Mouse (Mus musculus): ENCODE results near the gene Cmtm5. TPM values are rescaled to one million over a fixed set of nuclear protein-coding genes. Genes with fewer than 3 reads are reported as not detected.
"Not testable (repeated sequence)": the region's sequence is repeated elsewhere in the genome, so short reads cannot be mapped to it uniquely, and the experiment has no call there.

The Cmtm5 gene
- total and polyA plus RNA-seq, 2 experiments = not detected

DNA sequence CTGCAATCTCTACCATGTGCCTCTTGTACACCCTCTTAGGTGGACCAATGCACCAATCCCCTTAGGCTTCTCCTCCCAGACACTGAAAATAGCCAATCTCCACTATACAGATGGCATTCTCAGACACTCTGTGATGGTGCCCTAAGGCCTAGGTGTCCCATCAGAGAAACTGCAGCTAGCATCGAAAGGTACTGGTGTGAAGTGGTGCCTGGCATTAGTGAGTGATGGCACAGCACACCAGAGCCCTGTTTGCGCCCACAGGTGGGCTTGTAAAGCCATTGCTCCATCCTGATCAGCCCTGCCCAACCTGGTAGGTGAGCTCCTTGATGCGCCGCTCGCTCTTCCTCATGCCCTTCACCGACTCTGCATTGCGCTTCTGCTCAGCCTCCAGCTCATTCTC is 7.9 kb downstream of the Cmtm5 start:
- Histone ChIP-seq H3K27me3 (ENCODE audit: control insufficient read depth, insufficient read depth, low read length) (no peaks in the 10 kb centered on the region), H3K4me1 (ENCODE audit: control insufficient read depth, insufficient read depth, low read length) (no peaks in the 10 kb centered on the region), H3K9ac (ENCODE audit: low read depth, low read length) (no peak overlapping the region), H3K79me2 (ENCODE audit: control insufficient read depth, insufficient read depth, low read length) (no peaks in the 10 kb centered on the region), H3K36me3 (ENCODE audit: control insufficient read depth, insufficient read depth, low read length) (no peaks in the 10 kb centered on the region), H3K27ac (replicated peaks; ENCODE audit: insufficient read depth, low read depth, low read length) (no peak overlapping the region), H3K4me3 (ENCODE audit: insufficient read depth, low read depth, low read length) (no peak overlapping the region)
- no peak for TF ChIP-seq CTCF (IDR thresholded peaks at IDR 0.05; ENCODE audit: low read depth, low read length)
- TF ChIP-seq POLR2A (IDR thresholded peaks at IDR 0.05; ENCODE audit: extremely low read depth, insufficient read depth, low read length) = no peak
- DNase-seq (ENCODE audit: extremely low read depth, low read depth, low spot score) = no peak
- WGBS = 92% methylated on average over 7 of the region's 7 CpGs

DNA sequence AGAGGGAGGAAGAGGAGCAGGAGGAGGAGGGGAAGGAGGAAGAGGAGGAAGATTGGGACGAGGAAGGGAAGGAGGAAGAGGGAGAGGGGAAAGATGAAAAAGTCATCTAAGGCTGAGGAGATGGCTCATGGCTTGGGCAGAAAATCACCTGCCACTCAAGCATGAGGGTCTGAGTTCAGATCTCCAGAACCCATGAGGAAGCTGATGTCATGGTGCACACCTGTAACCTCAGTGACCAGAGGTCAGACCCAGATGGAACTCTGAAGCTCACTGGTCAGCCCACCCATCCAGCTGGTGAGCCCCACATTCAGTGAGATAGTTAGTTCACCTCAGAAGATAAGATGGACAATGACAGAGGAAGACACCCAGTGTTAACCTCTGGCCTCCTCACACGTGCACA is 8.9 kb downstream of the Cmtm5 start:
- no peak for DNase-seq (ENCODE audit: extremely low read depth, low read depth, low spot score)
- no peaks in the 10 kb centered on the region for H3K27me3 ChIP-seq (ENCODE audit: control insufficient read depth, insufficient read depth, low read length)
- WGBS = 52% methylated on average over 2 of the region's 2 CpGs
- no peaks in the 10 kb centered on the region for H3K36me3 ChIP-seq (ENCODE audit: control insufficient read depth, insufficient read depth, low read length)
- H3K4me3 ChIP-seq (ENCODE audit: insufficient read depth, low read depth, low read length) = no peak overlapping the region
- no peaks in the 10 kb centered on the region for H3K79me2 ChIP-seq (ENCODE audit: control insufficient read depth, insufficient read depth, low read length)
- H3K9ac ChIP-seq (ENCODE audit: low read depth, low read length) = no peak overlapping the region
- no peaks in the 10 kb centered on the region for H3K4me1 ChIP-seq (ENCODE audit: control insufficient read depth, insufficient read depth, low read length)
- H3K27ac ChIP-seq (replicated peaks; ENCODE audit: insufficient read depth, low read depth, low read length) = no peak overlapping the region
- TF ChIP-seq POLR2A (IDR thresholded peaks at IDR 0.05; ENCODE audit: extremely low read depth, insufficient read depth, low read length) (no peak), CTCF (IDR thresholded peaks at IDR 0.05; ENCODE audit: low read depth, low read length) (no peak)

DNA sequence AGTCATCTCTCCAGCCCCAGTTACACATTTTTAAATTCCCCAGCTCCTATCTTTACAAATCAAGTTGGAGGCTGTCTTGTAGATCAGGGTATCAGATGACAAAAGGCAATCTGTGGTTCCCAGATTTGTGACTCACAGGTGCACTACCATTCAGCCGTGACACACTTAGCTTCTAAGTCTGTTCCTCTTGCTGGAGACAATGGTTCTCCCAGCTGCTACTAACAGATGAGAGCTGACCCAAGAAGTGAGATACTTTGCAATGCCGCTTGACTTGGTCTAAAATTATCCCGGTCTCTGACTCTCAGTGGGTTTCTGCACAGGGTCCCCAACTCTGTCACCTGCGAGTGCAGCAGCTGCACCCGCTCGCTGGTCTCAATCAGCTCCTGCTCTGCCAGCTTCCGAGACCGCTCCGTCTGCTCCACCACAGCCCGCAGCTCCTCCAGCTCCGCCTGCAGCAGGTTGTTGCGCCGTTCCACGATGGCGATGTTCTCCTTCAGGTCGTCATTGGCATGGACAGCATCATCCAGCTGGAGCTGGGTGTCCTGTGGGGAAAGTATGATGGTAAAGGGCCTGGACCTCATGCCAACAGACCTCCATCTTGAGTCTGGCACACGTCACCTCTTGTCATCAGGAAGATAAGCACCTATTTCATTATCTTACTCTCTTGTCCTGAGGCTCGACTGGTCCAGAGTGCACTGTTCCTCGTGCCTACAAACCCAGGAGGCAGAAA is 10.1 kb downstream of the Cmtm5 start:
- Histone ChIP-seq H3K27me3 (ENCODE audit: control insufficient read depth, insufficient read depth, low read length) (no peaks in the 10 kb centered on the region), H3K27ac (replicated peaks; ENCODE audit: insufficient read depth, low read depth, low read length) (no peak overlapping the region), H3K9ac (ENCODE audit: low read depth, low read length) (no peak overlapping the region), H3K4me3 (ENCODE audit: insufficient read depth, low read depth, low read length) (no peak overlapping the region), H3K4me1 (ENCODE audit: control insufficient read depth, insufficient read depth, low read length) (no peaks in the 10 kb centered on the region), H3K79me2 (ENCODE audit: control insufficient read depth, insufficient read depth, low read length) (no peaks in the 10 kb centered on the region), H3K36me3 (ENCODE audit: control insufficient read depth, insufficient read depth, low read length) (no peaks in the 10 kb centered on the region)
- TF ChIP-seq POLR2A (IDR thresholded peaks at IDR 0.05; ENCODE audit: extremely low read depth, insufficient read depth, low read length) (no peak), CTCF (IDR thresholded peaks at IDR 0.05; ENCODE audit: low read depth, low read length) (no peak)
- DNase-seq (ENCODE audit: extremely low read depth, low read depth, low spot score) = no peak
- WGBS = 81% methylated on average over 19 of the region's 19 CpGs

DNA sequence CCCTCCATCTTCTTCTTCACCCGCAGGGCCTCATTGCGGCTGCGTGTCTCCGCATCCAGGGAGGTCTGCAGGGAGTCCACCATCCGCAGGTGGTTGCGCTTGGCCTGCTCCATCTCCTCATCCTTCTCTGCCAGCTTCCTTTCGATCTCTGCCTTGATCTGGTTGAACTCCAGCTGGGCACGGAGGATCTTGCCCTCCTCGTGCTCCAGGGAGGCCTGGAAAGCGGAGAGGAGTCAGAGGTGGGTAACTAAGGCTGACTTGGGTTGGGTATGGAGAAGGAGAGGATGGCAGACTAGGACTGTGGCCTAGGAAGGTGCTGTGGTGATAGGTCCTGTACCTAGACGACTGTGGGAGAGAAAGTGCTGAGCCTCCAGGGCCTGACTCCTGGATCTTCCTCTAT is 10.9 kb downstream of the Cmtm5 start:
- H3K4me3 ChIP-seq (ENCODE audit: insufficient read depth, low read depth, low read length); DNase-seq (ENCODE audit: extremely low read depth, low read depth, low spot score); H3K79me2 ChIP-seq (ENCODE audit: control insufficient read depth, insufficient read depth, low read length); H3K27ac ChIP-seq (replicated peaks; ENCODE audit: insufficient read depth, low read depth, low read length); H3K9ac ChIP-seq (ENCODE audit: low read depth, low read length); H3K36me3 ChIP-seq (ENCODE audit: control insufficient read depth, insufficient read depth, low read length); H3K27me3 ChIP-seq (ENCODE audit: control insufficient read depth, insufficient read depth, low read length); H3K4me1 ChIP-seq (ENCODE audit: control insufficient read depth, insufficient read depth, low read length): not testable (repeated sequence)
- 94% methylated on average over 11 of the region's 11 CpGs for WGBS

DNA sequence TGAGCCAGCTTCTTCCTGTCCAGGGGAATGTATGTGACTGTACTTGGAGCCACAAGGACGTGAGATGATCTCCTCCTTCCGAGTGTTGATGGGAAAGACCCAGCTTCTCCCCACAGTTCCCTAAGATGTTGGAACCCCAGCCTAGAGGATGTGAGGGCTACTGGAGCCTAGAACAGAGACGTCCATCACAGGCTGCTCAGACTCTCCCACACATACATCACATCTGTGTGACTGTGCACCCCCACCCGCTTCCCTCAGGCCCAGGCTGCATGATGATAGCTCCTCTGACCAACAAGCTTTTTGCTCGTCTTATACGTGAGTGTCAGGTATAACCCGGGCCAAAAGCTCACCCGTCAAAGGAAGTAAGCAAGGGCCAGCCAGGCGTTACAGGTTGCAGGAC is 12.7 kb downstream of the Cmtm5 start:
- no peaks in the 10 kb centered on the region for H3K4me1 ChIP-seq (ENCODE audit: control insufficient read depth, insufficient read depth, low read length)
- DNase-seq (ENCODE audit: extremely low read depth, low read depth, low spot score) = no peak
- 78% methylated on average over 9 of the region's 9 CpGs for WGBS
- no peaks in the 10 kb centered on the region for H3K27me3 ChIP-seq (ENCODE audit: control insufficient read depth, insufficient read depth, low read length)
- H3K9ac ChIP-seq (ENCODE audit: low read depth, low read length) = no peak overlapping the region
- no peak overlapping the region for H3K27ac ChIP-seq (replicated peaks; ENCODE audit: insufficient read depth, low read depth, low read length)
- no peak overlapping the region for H3K4me3 ChIP-seq (ENCODE audit: insufficient read depth, low read depth, low read length)
- no peaks in the 10 kb centered on the region for H3K36me3 ChIP-seq (ENCODE audit: control insufficient read depth, insufficient read depth, low read length)
- no peak for TF ChIP-seq POLR2A (IDR thresholded peaks at IDR 0.05; ENCODE audit: extremely low read depth, insufficient read depth, low read length)
- no peak for TF ChIP-seq CTCF (IDR thresholded peaks at IDR 0.05; ENCODE audit: low read depth, low read length)
- no peaks in the 10 kb centered on the region for H3K79me2 ChIP-seq (ENCODE audit: control insufficient read depth, insufficient read depth, low read length)

DNA sequence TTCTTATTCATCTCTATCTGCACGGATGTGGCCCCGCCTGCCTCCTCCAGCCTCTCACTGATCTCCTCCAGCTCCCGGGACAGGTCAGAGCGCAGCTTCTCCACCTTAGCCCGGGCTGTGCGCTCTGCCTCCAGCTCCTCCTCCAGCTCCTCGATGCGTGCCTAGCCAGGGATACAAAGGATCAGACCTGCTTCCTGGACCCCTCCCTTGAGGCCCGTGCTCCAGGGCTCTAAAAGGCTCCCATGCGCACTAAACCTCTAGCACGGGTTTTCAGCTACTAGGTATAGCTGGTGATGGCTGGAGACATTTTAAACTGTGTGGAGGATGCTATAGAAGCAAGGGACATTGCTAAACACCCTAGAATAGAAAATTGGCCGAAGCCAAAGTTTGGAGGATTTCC is 14.4 kb downstream of the Cmtm5 start:
- Histone ChIP-seq H3K79me2 (ENCODE audit: control insufficient read depth, insufficient read depth, low read length) (no peaks in the 10 kb centered on the region), H3K4me1 (ENCODE audit: control insufficient read depth, insufficient read depth, low read length) (no peaks in the 10 kb centered on the region), H3K36me3 (ENCODE audit: control insufficient read depth, insufficient read depth, low read length) (no peaks in the 10 kb centered on the region), H3K27ac (replicated peaks; ENCODE audit: insufficient read depth, low read depth, low read length) (no peak overlapping the region), H3K4me3 (ENCODE audit: insufficient read depth, low read depth, low read length) (no peak overlapping the region), H3K9ac (ENCODE audit: low read depth, low read length) (no peak overlapping the region), H3K27me3 (ENCODE audit: control insufficient read depth, insufficient read depth, low read length) (no peaks in the 10 kb centered on the region)
- 54% methylated on average over 12 of the region's 12 CpGs for WGBS
- TF ChIP-seq CTCF (IDR thresholded peaks at IDR 0.05; ENCODE audit: low read depth, low read length) (no peak), POLR2A (IDR thresholded peaks at IDR 0.05; ENCODE audit: extremely low read depth, insufficient read depth, low read length) (no peak)
- DNase-seq (ENCODE audit: extremely low read depth, low read depth, low spot score) = no peak
